Mouse (Mus musculus) lung, embryonic 14.5 days (tissue): ENCODE data around the gene Rae1. TPM values are rescaled to one million over a fixed set of nuclear protein-coding genes. Genes with fewer than 3 reads are reported as not detected.

Experiments
- ATAC-seq: fragments of 200-750 bp; cut with Nextera tagmentation; 2 replicates; pipeline ENCODE4 v1.8.0; 2017; ENCODE audit warnings: mild to moderate bottlenecking, moderate TSS enrichment, moderate library complexity; ENCODE audit not compliant: insufficient read depth
- DNase-seq: peaks from one replicate; pipeline ENCODE4 v3.0.0-alpha.2; 2015
- H3K27ac ChIP-seq: fragments of 300-500 bp; sonication (generic); 2 replicates; pipeline ENCODE4 v1.5.1; 2014; ENCODE audit warnings: low read depth, mild to moderate bottlenecking, moderate library complexity
- H3K27me3 ChIP-seq: fragments of 300-500 bp; sonication (generic); 2 replicates; pipeline ENCODE4 v1.6.1; 2014; ENCODE audit warnings: low read length, control low read depth; ENCODE audit not compliant: insufficient read depth
- H3K36me3 ChIP-seq: fragments of 300-500 bp; sonication (generic); 2 replicates; pipeline ENCODE4 v1.6.1; 2014; ENCODE audit warnings: control low read depth; ENCODE audit not compliant: insufficient read depth
- H3K4me1 ChIP-seq: fragments of 300-500 bp; sonication (generic); 2 replicates; pipeline ENCODE4 v1.6.1; 2014; ENCODE audit warnings: antibody characterized with exemption, control low read depth; ENCODE audit not compliant: insufficient read depth
- H3K4me2 ChIP-seq: fragments of 300-500 bp; sonication (generic); 2 replicates; pipeline ENCODE4 v1.6.1; 2014; ENCODE audit warnings: mild to moderate bottlenecking
- H3K4me3 ChIP-seq: fragments of 300-500 bp; sonication (generic); 2 replicates; pipeline ENCODE4 v1.5.1; 2014; ENCODE audit warnings: low read depth, low read length
- H3K9ac ChIP-seq: fragments of 300-500 bp; sonication (generic); 2 replicates; pipeline ENCODE4 v1.6.1; 2014
- H3K9me3 ChIP-seq: fragments of 300-500 bp; sonication (generic); 2 replicates; pipeline ENCODE4 v1.6.1; 2016; ENCODE audit warnings: low read depth, low read length, control low read depth
- CTCF ChIP-seq: IDR thresholded peaks from 2 replicates; pipeline ENCODE4 v1.5.1; 2016; ENCODE audit warnings: antibody characterized with exemption, low read depth
- WGBS: fragments of 180-500 bp; shearing (Covaris S2); extraction: QIAGEN DNeasy Blood & Tissue Kit; methylation state at CpG from one replicate; pipeline ENCODE4 v1.1.7; 2014; 5-methylcytosine and 5-hydroxymethylcytosine counted together
- polyA plus RNA-seq: library from polyadenylated mRNA; unstranded; fragments of >200 nt; fragmentation: Nextera tagmentation; extraction: Ambion mirVana; gene quantifications from 2 replicates; pipeline ENCODE4 v1.2.1, GENCODE M21; 2014

The Rae1 gene
- polyA plus RNA-seq, 1 experiment from 2014 or later: 142 TPM

GRCm38 (mm10) chr2:173046582-173047297 is 46.8 kb downstream of the Rae1 start:
- H3K27ac ChIP-seq: peak overlapping the region; percentile 30; the same call in 1 of the 2 replicates
- no peak overlapping the region for H3K4me2 ChIP-seq
- no peak overlapping the region for H3K9ac ChIP-seq
- H3K4me3 ChIP-seq: no peak overlapping the region
- no peak for TF ChIP-seq CTCF
- WGBS: 57% methylated on average over 15 of the region's 15 CpGs
- DNase-seq: no peak
- no peaks in the 10 kb centered on the region for H3K4me1 ChIP-seq
- ATAC-seq: no peak
- no peaks in the 10 kb centered on the region for H3K36me3 ChIP-seq
- H3K27me3 ChIP-seq: no peaks in the 10 kb centered on the region
- H3K9me3 ChIP-seq: no peaks in the 10 kb centered on the region

GRCm38 (mm10) chr2:173047471-173047870 is 47.6 kb downstream of the Rae1 start:
- H3K4me3 ChIP-seq: no peak overlapping the region
- no peak for TF ChIP-seq CTCF
- no peaks in the 10 kb centered on the region for H3K36me3 ChIP-seq
- H3K27me3 ChIP-seq: no peaks in the 10 kb centered on the region
- no peak overlapping the region for H3K27ac ChIP-seq
- 66% methylated on average over 5 of the region's 5 CpGs for WGBS
- no peaks in the 10 kb centered on the region for H3K4me1 ChIP-seq
- no peak overlapping the region for H3K9ac ChIP-seq
- DNase-seq: no peak
- no peak for ATAC-seq
- no peak overlapping the region for H3K4me2 ChIP-seq
- no peaks in the 10 kb centered on the region for H3K9me3 ChIP-seq

- H3K36me3 ChIP-seq: no peaks in the 10 kb centered on the region
- no peak overlapping the region for H3K4me2 ChIP-seq
- no peak overlapping the region for H3K27ac ChIP-seq
Observed at GRCm38 (mm10) chr2:173048041-173048745, 48.3 kb downstream of the Rae1 start.

DNA sequence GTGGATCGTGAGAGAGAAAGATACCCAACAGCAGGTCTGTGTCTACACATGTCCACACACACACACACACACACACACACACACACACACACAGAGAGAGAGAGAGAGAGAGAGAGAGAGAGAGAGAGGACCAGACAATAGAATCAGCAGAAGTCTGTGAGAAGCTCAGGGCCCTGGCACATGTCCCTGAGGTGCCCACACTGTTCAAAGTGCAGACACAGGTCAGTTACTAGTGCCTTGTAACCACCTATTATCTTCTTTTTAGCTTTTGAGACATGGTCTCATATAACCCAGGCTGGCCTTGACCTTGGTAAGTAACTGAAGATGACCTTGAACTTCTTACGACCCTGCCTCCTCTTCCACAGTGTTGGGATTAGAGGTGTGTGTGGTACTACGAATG is 49.3 kb downstream of the Rae1 start:
- no peak overlapping the region for H3K4me3 ChIP-seq
- H3K36me3 ChIP-seq: no peaks in the 10 kb centered on the region
- no peak overlapping the region for H3K9ac ChIP-seq
- H3K27ac ChIP-seq: no peak overlapping the region
- H3K9me3 ChIP-seq: no peaks in the 10 kb centered on the region
- no peaks in the 10 kb centered on the region for H3K4me1 ChIP-seq
- no peaks in the 10 kb centered on the region for H3K27me3 ChIP-seq
- DNase-seq: no peak
- ATAC-seq: no peak
- WGBS: 75% methylated on average over 3 of the region's 3 CpGs
- TF ChIP-seq CTCF: no peak
- no peak overlapping the region for H3K4me2 ChIP-seq

More at GRCm38 (mm10) chr2:173048041-173048745, 48.3 kb downstream of the Rae1 start:
- WGBS: 52% methylated on average over 17 of the region's 17 CpGs
- TF ChIP-seq CTCF: no peak
- ATAC-seq: no peak
- no peak overlapping the region for H3K9ac ChIP-seq
- H3K4me3 ChIP-seq: no peak overlapping the region
- H3K9me3 ChIP-seq: no peaks in the 10 kb centered on the region
- H3K4me1 ChIP-seq: no peaks in the 10 kb centered on the region
- H3K27me3 ChIP-seq: no peaks in the 10 kb centered on the region
- DNase-seq: no peak

GRCm38 (mm10) chr2:173049817-173050216 is 49.9 kb downstream of the Rae1 start:
- H3K4me2 ChIP-seq: no peak overlapping the region
- no peaks in the 10 kb centered on the region for H3K4me1 ChIP-seq
- ATAC-seq: no peak
- no peak for DNase-seq
- H3K4me3 ChIP-seq: no peak overlapping the region
- H3K27ac ChIP-seq: no peak overlapping the region
- no peaks in the 10 kb centered on the region for H3K36me3 ChIP-seq
- no peaks in the 10 kb centered on the region for H3K27me3 ChIP-seq
- no peak overlapping the region for H3K9ac ChIP-seq
- 47% methylated on average over 6 of the region's 6 CpGs for WGBS
- H3K9me3 ChIP-seq: no peaks in the 10 kb centered on the region
- no peak for TF ChIP-seq CTCF

GRCm38 (mm10) chr2:173050604-173051382 is 50.9 kb downstream of the Rae1 start:
- DNase-seq (no peak), ATAC-seq (no peak)
- Histone ChIP-seq H3K27me3 (no peaks in the 10 kb centered on the region), H3K27ac (no peak overlapping the region), H3K9ac (no peak overlapping the region), H3K36me3 (no peaks in the 10 kb centered on the region), H3K4me2 (no peak overlapping the region), H3K4me1 (no peaks in the 10 kb centered on the region), H3K9me3 (no peaks in the 10 kb centered on the region), H3K4me3 (no peak overlapping the region)
- 52% methylated on average over 8 of the region's 8 CpGs for WGBS
- no peak for TF ChIP-seq CTCF

GRCm38 (mm10) chr2:173052881-173053280 is 53.0 kb downstream of the Rae1 start:
- WGBS: 87% methylated on average over 8 of the region's 8 CpGs
- H3K4me1 ChIP-seq: no peaks in the 10 kb centered on the region
- ATAC-seq: no peak
- DNase-seq: no peak
- H3K27me3 ChIP-seq: no peaks in the 10 kb centered on the region
- H3K36me3 ChIP-seq: no peaks in the 10 kb centered on the region
- no peak overlapping the region for H3K4me3 ChIP-seq
- H3K9ac ChIP-seq: no peak overlapping the region
- no peaks in the 10 kb centered on the region for H3K9me3 ChIP-seq
- TF ChIP-seq CTCF: no peak
- H3K27ac ChIP-seq: no peak overlapping the region
- no peak overlapping the region for H3K4me2 ChIP-seq
